Mouse (Mus musculus) urinary bladder, postnatal 0 days (tissue): Measurements from ENCODE around the gene Gm21775. TPM values are rescaled to one million over a fixed set of nuclear protein-coding genes. Genes with fewer than 3 reads are reported as not detected.

Source experiments
- polyA plus RNA-seq: library from polyadenylated mRNA; unstranded; fragments of >200 nt; fragmentation: Nextera tagmentation; extraction: Ambion mirVana; gene quantifications from 2 replicates; pipeline ENCODE4 v1.2.1, GENCODE M21; 2015

The Gm21775 gene
- not detected in 2 replicates for polyA plus RNA-seq

DNA sequence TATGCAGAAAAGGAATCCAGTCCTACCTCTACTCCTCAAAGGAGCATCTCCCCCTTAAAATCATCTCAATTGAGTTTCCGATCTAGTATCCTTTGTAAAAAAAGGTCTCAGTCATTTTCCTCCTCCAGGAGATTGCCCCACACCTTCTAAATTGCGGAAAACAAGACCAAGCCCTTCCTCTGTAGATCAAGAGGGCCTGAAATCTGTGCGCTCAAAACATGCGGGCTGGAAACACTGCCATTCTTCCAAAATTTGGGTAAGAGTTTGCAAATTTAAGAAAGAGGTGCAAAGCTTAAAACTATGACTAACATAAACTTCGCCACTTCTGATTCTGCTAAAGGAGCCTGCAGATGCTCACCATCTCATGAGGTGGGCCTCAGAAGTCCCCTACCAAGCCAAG, at the start of gene Gm21775:
Gm21775 (plus strand) TSS at position 301 of the 400 bp plus-strand sequence.

DNA sequence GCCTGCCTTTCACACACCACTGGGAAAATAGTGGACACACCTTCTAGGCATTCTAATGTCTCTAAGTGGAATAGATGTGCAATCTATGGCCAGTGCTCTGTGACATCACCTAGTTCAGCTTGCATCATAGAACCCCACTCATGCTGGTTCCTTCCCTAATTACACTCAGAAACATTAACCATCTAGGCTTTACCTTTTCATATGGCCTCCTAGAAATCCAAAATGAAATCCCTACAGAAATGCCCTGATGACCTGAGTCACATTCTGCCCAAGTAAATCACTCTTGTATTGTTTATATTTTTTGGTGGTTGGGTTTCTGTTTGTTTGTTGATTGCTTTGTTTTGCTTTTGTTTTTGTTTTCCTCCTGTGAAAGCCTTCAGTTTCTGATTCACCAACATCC, 17.3 kb upstream of the Gm21775 start, which contains the start of gene Gm20737:
Gm20737 (minus strand) TSS at position 101 of the 400 bp plus-strand sequence.

Other genes with a start within 250 kb of the Gm21775 start
- not detected in 2 replicates for gene Gm20834, start 228.9 kb upstream of the Gm21775 start, polyA plus RNA-seq
- gene Gm28510, start 140.7 kb upstream of the Gm21775 start, polyA plus RNA-seq, result not detected in 2 replicates
- not detected in 2 replicates for gene Gm20737, start 17.4 kb upstream of the Gm21775 start, polyA plus RNA-seq
- gene Gm21900, start 62.9 kb downstream of the Gm21775 start, polyA plus RNA-seq, result not detected in 2 replicates
- gene Gm20777, start 199.0 kb downstream of the Gm21775 start, polyA plus RNA-seq, result not detected in 2 replicates